Comparison of ENCODE assay signal across 22 mouse cellular contexts in genomic region chr6:36816666-36817065, GRCm38 (mm10). TPM values are rescaled to one million over a fixed set of nuclear protein-coding genes. Genes with fewer than 3 reads are reported as not detected.
DNase-seq lines count a peak whose midpoint lies in the region; ATAC-seq and TF ChIP-seq lines count a peak whose summit lies in the region.
"Had no signal": no experiment of that assay in that cellular context is flagged by ENCODE, and none has a peak within 500 bp of the region (broad histone marks: within the 10 kb centered on the region; RNA-seq: fewer than 3 reads in every experiment).

No protein-coding gene starts in this region.

- peaks cover 25% of the 10 kb centered on the region for H3K4me1 ChIP-seq in forebrain, embryonic 16.5 days (replicated peaks; ENCODE audit: control insufficient read depth, insufficient read depth, low read length)
- no peaks in the 10 kb centered on the region for H3K4me1 ChIP-seq in forebrain, embryonic 11.5 days (replicated peaks; ENCODE audit: control insufficient read depth, insufficient read depth, low read length)
- 0 out of 2 replicates have a peak, but pooled peaks cover 3% of the 10 kb centered on the region for H3K4me1 ChIP-seq in midbrain, embryonic 11.5 days (ENCODE audit: control insufficient read depth, insufficient read depth, low read length)
- no peaks in the 10 kb centered on the region for H3K4me1 ChIP-seq in midbrain, postnatal 0 days (ENCODE audit: insufficient read depth, low read length)

- H3K9ac ChIP-seq in forebrain, embryonic 16.5 days (replicated peaks; ENCODE audit: low read depth, low read length) = no peak overlapping the region
- no peak overlapping the region for H3K9ac ChIP-seq in forebrain, embryonic 11.5 days (ENCODE audit: low read length)
- H3K9ac ChIP-seq in midbrain, embryonic 11.5 days (ENCODE audit: low read length) = no peak overlapping the region
- no peak overlapping the region for H3K9ac ChIP-seq in midbrain, postnatal 0 days (replicated peaks; ENCODE audit: low read length, poor library complexity, severe bottlenecking)
- H3K9ac ChIP-seq: embryonic facial prominence, embryonic 15.5 days; heart, embryonic 13.5 days; hindbrain, embryonic 15.5 days had no signal

- H3K27ac ChIP-seq in forebrain, embryonic 16.5 days (ENCODE audit: low read length) = peak overlapping the region; percentile 19; the same call in 1 of the 2 replicates
- no peak overlapping the region for H3K27ac ChIP-seq in forebrain, embryonic 11.5 days (ENCODE audit: low read depth, low read length)
- H3K27ac ChIP-seq in midbrain, embryonic 11.5 days (ENCODE audit: low read depth, low read length) = no peak overlapping the region
- no peak overlapping the region for H3K27ac ChIP-seq in midbrain, postnatal 0 days (ENCODE audit: low read depth, low read length)
- H3K27ac ChIP-seq: embryonic facial prominence, embryonic 15.5 days; heart, embryonic 13.5 days; hindbrain, embryonic 15.5 days had no signal

- ATAC-seq in forebrain, embryonic 16.5 days = no peak
- ATAC-seq in forebrain, embryonic 11.5 days (replicated peaks; ENCODE audit: low FRiP score) = no peak
- no peak for ATAC-seq in midbrain, embryonic 11.5 days (ENCODE audit: low FRiP score)
- ATAC-seq in midbrain, postnatal 0 days (ENCODE audit: low FRiP score) = no peak
- no peak for ATAC-seq in erythroblast, adult 5-6 weeks (replicated peaks; ENCODE audit: low FRiP score, poor library complexity, severe bottlenecking)
- ATAC-seq: forebrain, embryonic 14.5 days; intestine, embryonic 16.5 days had no signal

- H3K4me3 ChIP-seq in forebrain, embryonic 16.5 days (replicated peaks; ENCODE audit: low read length) = no peak overlapping the region
- H3K4me3 ChIP-seq in forebrain, embryonic 11.5 days (ENCODE audit: low read depth, low read length) = no peak overlapping the region
- no peak overlapping the region for H3K4me3 ChIP-seq in midbrain, embryonic 11.5 days (ENCODE audit: low read depth, low read length)
- no peak overlapping the region for H3K4me3 ChIP-seq in midbrain, postnatal 0 days (ENCODE audit: low read depth, low read length)
- H3K4me3 ChIP-seq: embryonic facial prominence, embryonic 15.5 days; heart, embryonic 13.5 days; hindbrain, embryonic 15.5 days had no signal

- WGBS in forebrain, embryonic 16.5 days = 64% methylated on average over 3 of the region's 3 CpGs
- 97% methylated on average over 3 of the region's 3 CpGs for WGBS in forebrain, embryonic 11.5 days
- WGBS in midbrain, embryonic 11.5 days = 93% methylated on average over 3 of the region's 3 CpGs
- 88% methylated on average over 3 of the region's 3 CpGs for WGBS in midbrain, postnatal 0 days

- no peaks in the 10 kb centered on the region for H3K36me3 ChIP-seq in forebrain, embryonic 16.5 days (ENCODE audit: control insufficient read depth, insufficient read depth)
- H3K36me3 ChIP-seq in forebrain, embryonic 11.5 days (ENCODE audit: control insufficient read depth, insufficient read depth, low read length) = no peaks in the 10 kb centered on the region
- H3K36me3 ChIP-seq in midbrain, embryonic 11.5 days (ENCODE audit: control insufficient read depth, insufficient read depth, low read length) = no peaks in the 10 kb centered on the region
- H3K36me3 ChIP-seq in midbrain, postnatal 0 days (ENCODE audit: insufficient read depth, low read length) = no peaks in the 10 kb centered on the region
- H3K36me3 ChIP-seq: embryonic facial prominence, embryonic 15.5 days; heart, embryonic 13.5 days; hindbrain, embryonic 15.5 days had no signal

- H3K9me3 ChIP-seq in forebrain, embryonic 16.5 days (ENCODE audit: control insufficient read depth, low read length) = no peaks in the 10 kb centered on the region
- H3K9me3 ChIP-seq in forebrain, embryonic 11.5 days (ENCODE audit: control insufficient read depth, low read length) = no peaks in the 10 kb centered on the region
- H3K9me3 ChIP-seq in midbrain, embryonic 11.5 days (ENCODE audit: control insufficient read depth, low read length) = no peaks in the 10 kb centered on the region
- no peaks in the 10 kb centered on the region for H3K9me3 ChIP-seq in midbrain, postnatal 0 days (ENCODE audit: low read length)
- H3K9me3 ChIP-seq: embryonic facial prominence, embryonic 15.5 days; heart, embryonic 13.5 days; hindbrain, embryonic 15.5 days had no signal

- H3K4me2 ChIP-seq in forebrain, embryonic 16.5 days (ENCODE audit: low read length) = no peak overlapping the region
- no peak overlapping the region for H3K4me2 ChIP-seq in forebrain, embryonic 11.5 days (ENCODE audit: low read depth, low read length, severe bottlenecking)
- H3K4me2 ChIP-seq in midbrain, embryonic 11.5 days = no peak overlapping the region
- H3K4me2 ChIP-seq in midbrain, postnatal 0 days (ENCODE audit: low read depth, low read length, poor library complexity, severe bottlenecking) = no peak overlapping the region
- H3K4me2 ChIP-seq: embryonic facial prominence, embryonic 15.5 days; heart, embryonic 13.5 days; hindbrain, embryonic 15.5 days had no signal

- no peaks in the 10 kb centered on the region for H3K27me3 ChIP-seq in forebrain, embryonic 16.5 days (replicated peaks; ENCODE audit: control insufficient read depth, insufficient read depth, low read length)
- H3K27me3 ChIP-seq in forebrain, embryonic 11.5 days (ENCODE audit: control insufficient read depth, insufficient read depth, low read length) = no peaks in the 10 kb centered on the region
- H3K27me3 ChIP-seq in midbrain, embryonic 11.5 days (ENCODE audit: control insufficient read depth, insufficient read depth, low read length) = no peaks in the 10 kb centered on the region
- H3K27me3 ChIP-seq in midbrain, postnatal 0 days (ENCODE audit: insufficient read depth, low read length) = no peaks in the 10 kb centered on the region
- H3K27me3 ChIP-seq: embryonic facial prominence, embryonic 15.5 days; heart, embryonic 13.5 days; hindbrain, embryonic 15.5 days had no signal

- no peak for DNase-seq in forebrain, embryonic 11.5 days (ENCODE audit: low spot score)
- DNase-seq in midbrain, embryonic 11.5 days (ENCODE audit: low spot score, missing footprints) = peak; percentile 37
- no peak for DNase-seq in midbrain, postnatal 0 days (ENCODE audit: low spot score)
- DNase-seq in Muller cell, postnatal 12 days (ENCODE audit: inconsistent ontology term) = peak; percentile 22
- DNase-seq in ovary, adult 18-20 months (ENCODE audit: low spot score) = no peak
- DNase-seq: B cell, adult 2 months; cerebellum, adult 11 months; cerebellum, adult 8-10 months; cerebellum, postnatal 14 days; embryo, embryonic 11 days; gastrocnemius, postnatal 10 days; heart, postnatal 36 days; kidney, adult 2 months had no signal

- TF ChIP-seq CTCF in midbrain, postnatal 0 days (IDR thresholded peaks at IDR 0.05) = no peak

RNA-seq across cellular contexts. Expression of gene Ptn, which starts 6.6 kb away (rescaled TPM):
- 472 and 585 TPM in 2 replicates for polyA plus RNA-seq in forebrain, embryonic 16.5 days (2015; fragmentation: Nextera tagmentation; extraction: Ambion mirVana)
- 188 and 192 TPM in 2 replicates for polyA plus RNA-seq in forebrain, embryonic 11.5 days (2014; fragmentation: Nextera tagmentation; extraction: Ambion mirVana)
- 243 and 244 TPM in 2 replicates for polyA plus RNA-seq in midbrain, embryonic 11.5 days (2014; fragmentation: Nextera tagmentation; extraction: Ambion mirVana)
- 486 and 584 TPM in 2 replicates for total RNA-seq in midbrain, postnatal 0 days (2014; rRNA removed)
- polyA plus RNA-seq in midbrain, postnatal 0 days (2015; fragmentation: Nextera tagmentation; extraction: Ambion mirVana) = 1,122 and 1,124 TPM in 2 replicates
- total RNA-seq in erythroblast, adult 5-6 weeks (2015; ENCODE audit: low replicate concordance) = not detected in 2 replicates
- total RNA-seq in erythroblast, adult 5-6 weeks (2017; ENCODE audit: low replicate concordance) = not detected in 2 replicates
- total RNA-seq: granulocyte monocyte progenitor cell, adult 5-6 weeks; MEL had no signal

Comparison
In these comparisons a context has a peak if more than half of its experiments do, and no peak if none do; other contexts are left out.
1. DNase-seq: peak in midbrain, embryonic 11.5 days (single experiment) and Muller cell, postnatal 12 days (single experiment); none in forebrain, embryonic 11.5 days (single experiment), midbrain, postnatal 0 days (single experiment) and ovary, adult 18-20 months (single experiment).